Mouse (Mus musculus) erythroblast, embryonic 14.5 days (primary cell): ENCODE measurements around the gene Phldb1.

Experiments used
- GATA1 ChIP-seq: IDR thresholded peaks from 2 replicates; pipeline ENCODE4 v1.6.1; 2012; ENCODE audit warnings: low read length, inconsistent platforms, mixed read lengths
- TAL1 ChIP-seq: IDR thresholded peaks from 3 replicates; pipeline ENCODE4 v1.6.1; 2012; ENCODE audit warnings: low read length, inconsistent platforms, mixed read lengths

DNA sequence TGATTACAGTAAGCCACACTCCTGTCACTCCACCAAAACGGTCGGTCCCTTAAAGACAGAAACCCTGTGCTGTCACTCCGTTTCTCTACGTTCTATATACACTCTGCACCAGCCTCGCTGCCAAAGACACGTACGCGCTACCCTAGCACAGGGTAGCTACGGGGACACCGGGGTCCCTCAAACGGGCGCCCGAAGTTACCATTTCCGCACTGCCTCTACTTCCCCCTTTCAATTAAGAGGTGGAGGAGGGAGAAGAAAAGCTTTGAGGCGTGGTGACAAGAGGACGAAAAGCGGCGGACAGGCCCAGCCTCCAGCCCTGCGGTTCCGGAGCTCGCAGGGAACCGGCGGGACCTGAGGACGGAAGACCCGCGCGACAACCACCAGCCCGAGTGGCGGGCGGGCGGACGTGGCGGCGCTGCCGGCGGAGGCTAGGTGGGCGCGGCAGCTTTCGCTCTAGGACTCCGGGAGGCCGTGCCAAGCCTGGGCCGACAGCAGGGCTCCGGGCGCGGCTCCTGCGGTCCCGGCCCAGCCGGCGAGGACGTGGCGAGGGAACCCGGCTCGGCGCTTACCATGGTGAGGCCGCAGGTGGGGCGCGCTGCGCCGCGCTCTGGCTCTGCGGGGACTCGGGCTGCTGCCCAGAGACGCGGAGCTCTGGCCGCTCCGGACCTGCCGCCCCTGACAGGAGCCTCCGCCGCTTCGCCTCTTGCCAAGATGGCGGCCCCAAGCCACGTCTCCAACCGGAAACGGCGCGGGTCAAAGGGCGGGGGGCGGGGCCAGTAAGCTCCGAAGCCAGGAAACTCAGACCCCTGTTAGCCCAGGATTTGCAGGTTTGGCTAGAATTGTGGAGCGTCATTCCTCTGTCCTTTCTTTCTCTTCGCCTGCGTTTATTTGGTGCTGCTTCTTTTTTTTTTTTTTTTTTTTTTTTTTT, 32.4 kb upstream of the Phldb1 start, which contains the start of the genes Arcn1 and Ift46:
- TF ChIP-seq TAL1: no peak
- no peak for TF ChIP-seq GATA1
